Mouse (Mus musculus): ENCODE measurements around the gene Cracr2b.
A peak's percentile ranks its signal among the peaks of the same experiment; 100 is the strongest.

Gene Cracr2b

DNA sequence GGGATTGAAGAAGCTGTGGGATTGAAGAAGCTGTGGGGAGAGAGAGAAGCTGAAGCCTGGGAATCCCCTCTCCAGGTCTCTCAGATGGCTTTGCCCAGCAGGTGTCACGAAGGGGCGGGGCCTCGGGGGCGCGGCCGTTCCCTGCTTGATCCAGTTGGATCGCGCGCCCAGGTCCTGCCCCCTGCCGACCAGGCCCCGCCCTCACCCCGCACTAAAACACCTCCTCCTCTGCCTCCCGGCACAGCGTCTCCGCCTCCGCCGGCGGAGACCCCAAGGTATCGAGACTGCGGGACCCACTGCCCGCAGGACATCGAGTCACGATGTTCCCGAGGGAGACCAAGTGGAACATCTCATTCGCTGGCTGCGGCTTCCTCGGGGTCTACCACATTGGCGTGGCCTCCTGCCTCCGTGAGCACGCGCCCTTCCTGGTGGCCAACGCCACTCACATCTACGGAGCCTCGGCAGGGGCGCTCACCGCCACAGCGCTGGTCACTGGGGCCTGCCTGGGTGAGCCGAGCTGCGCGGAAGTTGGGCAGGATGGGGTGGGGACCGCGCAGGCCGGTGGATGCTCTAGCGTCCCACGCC is 5.8 kb upstream of the Cracr2b start, which contains the start of gene Pnpla2:
TSS of gene Pnpla2 (plus strand) at position 232 of the 585 bp plus-strand sequence.
- peak; percentile 92 to 94 for DNase-seq (ENCODE audit: low spot score in 2 of 2)

DNA sequence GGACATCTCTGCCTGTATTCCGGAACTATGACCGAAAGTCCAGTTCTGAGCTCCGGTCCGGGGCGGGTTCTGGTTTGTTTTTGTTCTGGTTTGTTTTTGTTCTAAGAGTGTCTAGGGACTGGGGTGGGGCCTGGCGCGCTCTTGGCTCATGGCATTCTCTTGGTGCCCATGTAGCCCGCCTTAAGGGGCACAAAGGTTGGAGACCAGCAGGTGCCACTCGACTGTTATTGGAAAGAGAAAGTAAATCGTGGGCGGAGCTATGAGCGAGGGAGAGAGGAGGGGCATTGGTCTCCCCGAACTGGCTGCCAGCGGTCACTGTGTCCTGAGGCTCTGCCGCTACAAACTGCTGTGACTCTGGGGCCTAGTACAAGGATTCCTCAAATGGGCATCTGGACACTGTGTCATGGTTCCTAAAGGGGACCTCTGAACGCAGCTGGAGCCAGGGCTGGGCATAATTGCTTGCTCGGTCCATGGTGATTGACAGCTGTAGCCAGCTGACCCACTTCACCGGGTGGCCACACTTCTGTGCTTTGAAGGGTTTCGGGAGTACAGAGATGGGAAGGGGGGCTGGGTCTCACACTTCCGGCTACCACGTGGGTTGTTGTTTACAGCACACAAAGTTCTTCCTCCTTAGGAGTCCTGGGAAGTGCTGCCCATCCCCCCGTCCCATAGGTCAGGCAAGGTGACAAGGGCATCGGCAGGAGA is 5.1 kb upstream of the Cracr2b start:
- DNase-seq (ENCODE audit: low spot score in 2 of 2) = peak; percentile 15 to 53

DNA sequence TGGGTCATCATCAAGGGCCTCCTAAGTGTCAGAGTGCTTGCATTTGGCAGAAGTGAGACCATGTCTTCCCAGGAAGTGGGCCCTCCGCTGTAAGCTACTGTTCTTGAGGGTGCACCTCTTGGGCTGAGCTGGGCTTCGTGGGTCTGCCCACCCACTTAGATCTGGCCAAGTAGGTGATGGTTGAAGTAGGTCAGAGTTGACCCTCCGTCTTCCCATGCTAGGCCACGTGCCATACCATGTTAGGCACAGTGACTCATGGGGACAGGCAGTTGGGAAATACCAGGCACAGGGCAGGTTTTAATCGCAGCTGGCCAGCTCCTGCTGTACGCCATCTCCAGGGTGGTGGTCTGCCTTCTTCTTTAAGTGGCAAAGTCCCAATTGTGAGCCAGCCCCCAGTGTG is 4.2 kb upstream of the Cracr2b start:
- no peak for DNase-seq (ENCODE audit: low spot score in 2 of 2)

DNA sequence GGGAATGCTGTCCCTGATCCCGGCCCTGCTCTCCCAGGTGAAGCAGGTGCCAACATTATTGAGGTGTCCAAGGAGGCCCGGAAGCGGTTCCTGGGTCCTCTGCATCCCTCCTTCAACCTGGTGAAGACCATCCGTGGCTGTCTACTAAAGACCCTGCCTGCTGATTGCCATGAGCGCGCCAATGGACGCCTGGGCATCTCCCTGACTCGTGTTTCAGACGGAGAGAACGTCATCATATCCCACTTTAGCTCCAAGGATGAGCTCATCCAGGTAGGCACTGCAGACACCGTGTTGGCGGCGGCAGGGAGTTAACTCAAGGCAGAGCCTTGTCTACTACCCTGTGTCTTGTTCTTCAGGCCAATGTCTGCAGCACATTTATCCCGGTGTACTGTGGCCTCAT is 3.7 kb upstream of the Cracr2b start:
- no peak for DNase-seq (ENCODE audit: low spot score in 2 of 2)

DNA sequence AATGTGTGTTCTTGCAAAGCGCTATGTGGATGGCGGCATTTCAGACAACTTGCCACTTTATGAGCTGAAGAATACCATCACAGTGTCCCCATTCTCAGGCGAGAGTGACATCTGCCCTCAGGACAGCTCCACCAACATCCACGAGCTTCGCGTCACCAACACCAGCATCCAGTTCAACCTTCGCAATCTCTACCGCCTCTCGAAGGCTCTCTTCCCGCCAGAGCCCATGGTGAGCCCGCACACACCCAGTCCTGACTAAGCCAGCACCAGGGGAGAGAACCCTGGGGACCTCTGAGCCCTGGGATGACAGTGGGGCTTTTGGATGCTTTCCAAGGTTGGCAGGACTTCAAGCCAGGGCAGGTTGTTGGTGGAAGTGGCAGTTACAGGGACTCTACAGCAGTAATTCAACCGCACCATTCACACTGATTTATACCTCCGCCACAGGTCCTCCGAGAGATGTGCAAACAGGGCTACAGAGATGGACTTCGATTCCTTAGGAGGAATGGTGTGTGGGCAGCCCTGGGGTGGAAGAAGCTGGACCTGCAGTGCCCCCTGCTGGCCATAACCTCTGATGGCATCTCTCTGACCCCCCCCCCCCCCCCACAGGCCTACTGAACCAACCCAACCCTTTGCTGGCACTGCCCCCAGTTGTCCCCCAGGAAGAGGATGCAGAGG is 2.8 kb upstream of the Cracr2b start:
- peak; percentile 41 to 62 for DNase-seq (ENCODE audit: low spot score in 2 of 2)

DNA sequence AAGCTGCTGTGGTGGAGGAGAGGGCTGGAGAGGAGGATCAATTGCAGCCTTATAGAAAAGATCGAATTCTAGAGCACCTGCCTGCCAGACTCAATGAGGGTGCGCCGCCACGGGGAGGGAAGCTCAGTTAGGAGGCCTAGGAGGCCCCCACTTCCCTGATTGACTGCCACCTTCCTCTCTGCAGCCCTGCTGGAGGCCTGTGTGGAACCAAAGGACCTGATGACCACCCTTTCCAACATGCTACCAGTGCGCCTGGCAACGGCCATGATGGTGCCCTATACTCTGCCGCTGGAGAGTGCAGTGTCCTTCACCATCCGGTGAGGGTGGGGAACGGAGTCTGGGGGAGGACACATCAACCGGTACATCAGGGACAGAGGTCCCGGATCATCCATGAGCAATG is 2.2 kb upstream of the Cracr2b start:
- no peak for DNase-seq (ENCODE audit: low spot score in 2 of 2)

DNA sequence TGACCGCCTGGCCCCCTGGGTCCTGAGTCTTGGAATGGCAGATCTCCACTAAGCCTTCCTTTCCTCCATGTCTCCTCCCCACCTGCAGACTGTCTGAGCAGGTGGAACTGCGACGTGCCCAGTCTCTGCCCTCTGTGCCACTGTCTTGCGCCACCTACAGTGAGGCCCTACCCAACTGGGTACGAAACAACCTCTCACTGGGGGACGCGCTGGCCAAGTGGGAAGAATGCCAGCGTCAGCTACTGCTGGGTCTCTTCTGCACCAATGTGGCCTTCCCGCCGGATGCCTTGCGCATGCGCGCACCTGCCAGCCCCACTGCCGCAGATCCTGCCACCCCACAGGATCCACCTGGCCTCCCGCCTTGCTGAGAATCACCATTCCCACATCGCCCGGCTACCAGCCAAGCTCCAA is 1.6 kb upstream of the Cracr2b start:
- no peak for DNase-seq (ENCODE audit: low spot score in 2 of 2)

DNA sequence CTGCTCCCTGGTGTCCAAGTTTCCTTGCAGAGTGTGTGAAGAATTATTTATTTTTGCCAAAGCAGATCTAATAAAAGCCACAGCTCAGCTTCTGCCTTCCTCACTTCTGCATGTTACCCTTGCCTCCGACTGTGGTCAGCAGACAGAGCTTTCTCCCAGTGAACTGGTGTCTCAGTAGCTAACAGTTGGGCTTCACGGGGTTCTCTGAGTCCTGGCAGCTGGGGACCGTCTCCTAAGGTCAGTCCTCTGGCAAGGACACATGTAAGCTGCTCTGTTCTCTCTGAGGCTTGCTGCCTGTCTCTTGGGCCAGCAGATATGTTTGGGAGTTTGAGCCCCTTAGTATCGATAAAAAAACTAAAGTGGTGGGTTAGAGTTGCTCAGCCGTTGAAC is 898 bp upstream of the Cracr2b start:
- DNase-seq (ENCODE audit: low spot score in 2 of 2) = no peak

DNA sequence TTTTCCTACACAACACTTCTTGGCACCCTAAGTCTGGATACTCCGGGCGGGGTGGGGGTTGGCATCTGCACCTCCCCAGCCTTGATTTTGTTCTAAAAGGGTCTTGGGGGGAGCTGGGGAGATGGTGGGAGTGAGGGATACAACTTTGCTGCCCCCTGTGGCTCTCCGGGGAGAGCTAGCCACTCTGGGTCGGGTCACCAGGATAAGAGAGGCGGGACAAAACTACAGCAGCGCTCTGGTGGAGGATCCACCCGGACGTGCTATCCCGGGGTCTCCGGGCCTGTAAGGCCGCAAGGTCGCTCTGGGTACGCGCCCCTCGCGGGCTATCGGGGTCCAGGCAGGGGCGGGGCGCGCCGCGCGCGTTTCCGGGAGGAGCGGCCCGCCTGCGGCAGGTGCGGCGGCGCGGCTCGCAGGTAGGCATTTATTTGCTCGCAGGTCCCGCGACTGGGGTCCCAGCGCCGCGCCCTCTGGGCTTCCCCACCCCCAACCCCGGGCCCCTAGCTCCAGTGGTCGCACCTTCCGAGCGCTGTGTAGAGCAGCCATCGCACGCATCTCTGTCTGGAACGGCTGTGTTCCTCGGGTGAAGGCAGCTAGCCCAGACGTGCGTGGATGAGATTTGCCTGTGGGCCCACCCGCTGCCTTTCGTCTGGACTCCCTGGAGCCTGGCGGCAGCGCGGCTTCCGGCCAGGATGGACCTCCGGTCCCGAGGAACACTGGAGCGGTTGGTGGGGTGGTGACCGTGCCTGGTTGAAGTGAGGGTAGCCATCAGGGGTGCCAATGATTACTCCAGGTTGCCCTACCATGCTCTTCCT is 833 bp downstream of the Cracr2b start:
- no peak for DNase-seq (ENCODE audit: low spot score in 2 of 2)

DNA sequence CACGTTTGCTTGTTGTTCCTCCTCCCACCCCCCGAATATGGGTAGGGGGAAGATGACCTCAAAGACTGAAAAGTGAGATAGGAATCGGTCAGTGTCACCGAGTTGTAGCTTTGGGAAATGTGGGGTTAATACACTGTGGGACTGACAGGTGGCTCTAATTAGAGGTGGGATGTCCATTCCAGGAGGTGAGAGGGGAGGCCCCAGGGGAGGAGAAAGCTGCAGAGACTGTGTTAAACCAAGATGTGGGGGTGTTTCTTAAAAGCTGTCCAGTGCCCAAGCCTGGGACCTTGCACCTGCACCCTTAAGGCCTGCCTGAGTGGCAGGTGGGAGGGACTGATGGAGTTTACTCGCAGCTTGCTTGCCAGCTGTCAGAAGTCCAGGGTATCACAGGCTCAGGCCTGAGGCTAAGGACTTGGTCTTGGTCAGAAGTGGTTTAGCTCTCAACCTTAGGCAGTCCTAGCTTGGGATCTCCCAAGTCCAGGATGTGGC is 1.5 kb downstream of the Cracr2b start:
- DNase-seq (ENCODE audit: low spot score in 2 of 2) = no peak

DNA sequence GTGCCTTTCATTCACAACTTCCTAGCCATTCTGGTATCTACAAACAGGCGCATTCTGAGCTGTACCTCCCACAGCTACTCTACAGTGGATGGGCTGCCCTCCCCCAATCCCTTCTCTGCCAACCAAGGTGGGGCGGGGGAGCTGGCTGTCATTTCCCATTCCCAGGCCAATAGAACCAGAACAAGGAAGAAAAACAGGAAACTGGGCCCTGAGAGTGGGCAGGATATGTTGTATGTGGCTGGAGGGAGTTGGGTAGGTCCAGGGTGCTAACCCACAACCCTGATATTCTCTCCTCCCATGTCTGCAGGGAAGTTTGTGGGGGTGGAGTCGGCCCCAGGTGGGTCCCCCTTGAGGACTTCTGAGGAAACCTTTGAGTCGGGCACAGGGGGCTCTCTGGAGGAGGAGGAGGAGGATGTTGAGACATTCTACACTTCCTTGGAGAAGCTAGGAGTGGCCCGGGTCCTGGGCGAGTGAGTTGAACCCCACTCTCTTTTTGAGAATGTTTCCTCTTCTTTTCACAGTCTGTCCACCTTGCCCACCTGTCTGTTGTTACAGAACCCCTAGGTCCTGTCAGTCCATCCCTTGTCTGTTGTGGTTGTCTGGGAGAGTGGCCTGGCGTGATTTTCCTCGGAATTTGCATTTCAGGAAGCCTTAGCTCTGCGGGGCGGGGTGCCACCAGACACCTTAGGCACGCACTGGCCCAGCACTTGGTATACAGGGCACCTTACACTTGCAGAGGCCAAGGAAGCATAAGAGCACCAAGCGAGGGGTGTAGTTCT is 3.1 kb downstream of the Cracr2b start:
- DNase-seq (ENCODE audit: low spot score in 2 of 2) = no peak

DNA sequence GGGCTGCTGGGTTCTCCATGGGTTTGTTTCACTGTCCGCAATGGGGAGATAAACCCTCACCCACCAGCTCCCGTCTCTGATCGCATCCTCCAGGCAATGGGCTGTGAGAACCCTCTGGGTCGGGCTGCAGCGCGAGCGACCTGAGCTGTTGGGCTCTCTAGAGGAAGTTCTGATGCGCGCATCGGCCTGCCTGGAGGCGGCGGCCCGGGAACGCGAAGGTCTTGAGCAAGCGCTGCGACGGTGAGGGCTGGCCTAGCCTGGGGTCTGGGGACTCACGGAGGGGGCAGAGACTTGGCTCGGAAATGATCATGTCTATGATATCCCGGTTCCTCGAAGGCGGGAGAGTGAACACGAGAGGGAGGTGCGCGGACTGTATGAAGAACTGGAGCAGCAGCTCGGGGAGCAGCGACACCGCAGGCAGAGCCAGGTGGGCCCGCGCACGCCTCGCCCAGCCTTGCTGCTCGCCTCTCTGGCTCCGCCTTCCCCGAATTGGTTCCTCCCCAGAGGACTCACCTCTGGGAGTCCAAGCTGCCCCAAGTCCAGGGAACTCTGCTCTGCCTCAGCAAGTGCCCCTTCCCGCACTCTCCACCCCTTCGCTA is 3.8 kb downstream of the Cracr2b start:
- peak in 1 of 2 experiments; percentile 15 for DNase-seq (ENCODE audit: low spot score in 2 of 2)

DNA sequence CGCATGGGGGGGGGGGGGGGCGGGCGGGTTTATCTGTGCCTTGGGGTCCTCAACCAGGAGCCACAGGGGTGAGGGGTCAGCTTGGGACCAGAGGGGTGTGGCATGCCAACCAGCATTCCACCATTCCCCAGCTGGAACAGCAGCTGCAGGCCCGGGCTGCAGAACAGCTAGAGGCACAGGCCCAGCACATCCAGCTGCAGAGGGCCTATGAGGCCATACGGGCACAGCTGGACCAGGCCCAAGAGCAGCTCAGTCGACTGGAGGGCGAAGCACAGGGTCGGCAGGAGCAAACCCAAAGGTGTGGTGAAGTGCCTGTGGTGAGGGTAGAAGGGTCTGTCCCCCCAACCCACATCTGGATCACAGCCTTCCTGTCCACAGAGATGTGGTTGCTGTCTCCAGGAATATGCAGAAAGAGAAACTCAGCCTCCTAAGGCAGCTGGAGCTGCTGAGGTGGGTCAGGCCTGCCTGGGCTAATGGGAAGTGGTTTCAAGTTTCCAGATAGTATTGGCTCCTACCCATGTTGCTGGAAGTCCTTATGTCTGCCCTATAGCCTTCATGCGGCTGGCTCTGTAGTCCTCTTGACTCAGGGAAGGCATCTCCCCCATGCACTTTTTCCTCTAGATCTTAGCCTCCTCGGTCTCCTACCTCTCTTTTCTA is 4.6 kb downstream of the Cracr2b start:
- DNase-seq (ENCODE audit: low spot score in 2 of 2) = no peak

DNA sequence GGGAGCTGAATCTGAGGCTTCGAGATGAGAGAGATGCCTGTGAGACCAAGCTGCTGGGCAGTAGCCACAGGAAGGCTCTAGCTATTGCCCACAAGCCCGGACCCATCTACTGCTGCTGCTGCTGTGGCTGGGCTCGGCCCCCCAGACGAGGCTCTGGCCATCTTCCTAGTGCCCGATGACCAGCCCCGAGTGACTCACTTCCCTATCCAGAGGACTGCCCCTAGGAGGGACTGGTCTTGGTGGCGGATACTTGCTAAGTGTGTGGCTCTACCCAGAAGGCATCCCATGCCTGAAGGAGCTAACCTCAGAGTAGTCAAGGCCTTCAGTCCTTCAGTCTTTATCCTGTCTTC is 5.1 kb downstream of the Cracr2b start:
- no peak for DNase-seq (ENCODE audit: low spot score in 2 of 2)

DNA sequence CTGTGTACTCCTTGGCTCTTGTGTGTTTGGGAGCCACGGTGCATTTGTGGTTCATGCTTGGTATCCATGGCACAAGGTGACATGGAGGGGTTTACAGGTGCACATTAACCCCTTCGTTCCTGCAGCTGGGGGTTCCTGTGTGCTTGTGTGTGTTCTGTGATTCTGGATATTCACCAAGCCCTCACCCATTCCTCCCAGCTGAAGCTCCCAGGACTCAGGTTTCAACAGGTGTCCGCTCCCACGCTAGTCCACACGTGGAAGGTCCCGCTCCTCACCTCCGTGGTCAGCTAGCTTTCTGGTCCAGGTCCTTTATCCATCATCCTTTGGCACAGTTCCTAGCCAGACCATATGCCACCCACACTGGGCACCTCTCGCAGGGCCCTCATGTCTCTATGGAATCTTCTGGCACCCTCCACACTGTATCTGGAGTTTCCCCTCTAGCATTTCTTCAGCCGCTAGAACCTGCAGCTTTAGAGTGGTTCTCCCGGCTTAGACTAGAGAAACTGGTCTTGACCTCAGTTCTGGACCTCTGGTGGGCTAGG is 5.8 kb downstream of the Cracr2b start:
- DNase-seq (ENCODE audit: low spot score in 2 of 2) = no peak

DNA sequence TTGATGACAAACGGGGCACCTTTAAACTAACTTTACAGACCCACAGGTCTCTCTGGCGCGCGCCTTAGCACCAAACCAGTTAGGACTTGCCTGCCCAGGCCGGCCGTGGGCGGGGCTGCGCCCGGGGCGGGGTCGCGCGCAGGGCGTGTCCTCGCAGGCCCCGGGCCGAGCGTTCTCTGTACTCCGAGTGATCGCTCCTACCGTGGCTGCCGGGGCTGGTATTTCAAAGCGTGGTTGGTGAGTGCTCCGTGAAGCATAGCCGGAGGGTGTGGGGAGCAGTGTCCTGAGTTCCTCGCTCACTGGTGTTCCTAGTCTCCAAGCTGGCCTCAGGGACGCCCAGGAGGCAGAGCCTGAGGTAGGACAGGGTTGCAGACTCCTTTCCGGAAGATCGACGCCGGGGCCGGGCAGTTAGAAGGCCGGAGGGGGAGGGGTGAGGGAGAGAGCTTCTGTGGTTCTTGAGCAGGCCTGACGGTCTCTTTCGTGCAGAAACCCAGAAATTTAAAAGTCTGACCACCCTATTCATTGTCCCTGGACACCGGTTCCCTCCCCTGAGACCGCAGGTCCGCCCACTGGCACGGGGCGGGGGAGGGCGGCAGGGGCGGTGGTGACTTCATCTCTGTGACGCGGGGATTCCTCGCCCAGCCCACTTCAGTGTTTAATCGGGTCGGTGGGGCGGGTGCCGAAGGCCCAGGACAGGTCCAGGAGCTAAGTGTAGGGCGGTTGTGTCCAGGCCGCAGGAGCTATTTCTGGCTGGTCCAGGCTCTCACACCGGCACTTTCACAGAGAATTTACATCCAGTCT is 6.5 kb downstream of the Cracr2b start, which contains the start of gene Cd151:
TSS of gene Cd151 (plus strand) at position 163 of the 801 bp plus-strand sequence.
- peak; percentile 82 to 85 for DNase-seq (ENCODE audit: low spot score in 2 of 2)

DNA sequence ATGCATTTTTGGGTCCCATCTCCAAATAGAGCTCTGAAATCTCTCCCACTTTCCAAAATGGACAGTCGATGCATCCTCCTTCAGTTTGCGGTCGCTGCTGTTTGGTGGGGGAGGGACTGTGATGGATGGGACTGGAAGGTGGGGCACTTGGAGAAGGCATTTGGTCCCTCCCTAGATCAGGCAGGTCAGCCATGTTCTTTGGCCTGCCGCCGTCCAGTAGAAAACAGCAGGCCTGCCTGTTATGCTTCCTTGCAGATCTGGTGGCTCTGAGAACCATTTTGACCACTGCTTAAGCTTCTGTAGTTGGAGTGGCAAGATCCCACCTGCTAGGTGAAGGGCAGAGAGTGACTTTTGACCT is 7.2 kb downstream of the Cracr2b start:
- DNase-seq (ENCODE audit: low spot score in 2 of 2) = no peak

DNA sequence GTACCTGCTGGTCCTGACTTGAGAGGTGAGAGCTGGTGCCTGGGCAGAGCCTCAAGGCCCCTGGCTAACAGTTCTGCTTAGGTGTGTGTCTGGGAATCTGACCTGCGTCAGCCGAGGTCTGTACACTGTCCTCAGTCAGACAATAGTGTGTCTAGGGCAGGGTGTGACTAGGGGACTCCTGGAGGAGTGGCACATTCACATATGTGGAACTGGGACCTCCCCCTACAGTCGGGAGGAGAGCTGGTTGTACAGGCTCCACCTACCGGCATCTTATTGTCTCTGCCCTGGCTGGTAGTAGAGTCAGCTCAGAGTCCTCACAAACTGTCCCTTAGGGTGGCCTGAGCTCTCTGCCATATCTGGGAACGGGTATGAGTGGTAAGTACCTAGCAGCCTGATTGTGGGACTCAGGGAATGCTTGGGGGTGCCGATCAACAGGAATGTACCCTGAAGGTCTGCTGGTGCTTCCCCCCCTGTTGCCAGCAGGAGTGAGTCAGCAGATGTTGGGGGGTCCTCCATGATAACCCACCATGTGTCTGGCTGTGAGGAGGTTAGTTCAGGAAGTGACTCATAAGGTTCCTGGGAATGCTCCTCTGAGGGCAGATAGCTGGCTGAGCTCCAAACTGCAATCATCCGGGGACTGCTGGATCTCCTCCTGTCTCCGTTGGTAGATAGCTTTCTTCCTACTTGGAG is 7.8 kb downstream of the Cracr2b start:
- DNase-seq (ENCODE audit: low spot score in 2 of 2) = peak in 1 of 2 experiments; percentile 51

DNA sequence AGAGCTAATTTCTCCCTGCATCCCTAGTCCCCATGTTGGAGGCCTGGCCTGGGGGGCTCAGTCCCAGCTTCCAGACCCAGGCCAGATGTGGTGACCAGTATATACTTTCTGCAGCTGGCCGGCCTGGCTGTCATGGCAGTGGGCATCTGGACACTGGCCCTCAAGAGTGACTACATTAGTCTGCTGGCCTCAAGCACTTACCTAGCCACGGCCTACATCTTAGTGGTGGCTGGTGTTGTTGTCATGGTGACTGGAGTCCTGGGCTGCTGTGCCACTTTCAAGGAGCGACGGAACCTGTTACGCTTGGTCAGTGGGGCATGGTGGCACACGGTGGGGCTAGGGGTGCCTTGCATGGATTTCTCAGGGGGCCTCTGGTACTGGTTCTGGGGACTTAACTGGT is 8.5 kb downstream of the Cracr2b start:
- DNase-seq (ENCODE audit: low spot score in 2 of 2) = no peak
